Mouse (Mus musculus): ENCODE measurements around the gene Nfix.
A peak's percentile ranks its signal among the peaks of the same experiment; 100 is the strongest.

Nfix gene

DNA sequence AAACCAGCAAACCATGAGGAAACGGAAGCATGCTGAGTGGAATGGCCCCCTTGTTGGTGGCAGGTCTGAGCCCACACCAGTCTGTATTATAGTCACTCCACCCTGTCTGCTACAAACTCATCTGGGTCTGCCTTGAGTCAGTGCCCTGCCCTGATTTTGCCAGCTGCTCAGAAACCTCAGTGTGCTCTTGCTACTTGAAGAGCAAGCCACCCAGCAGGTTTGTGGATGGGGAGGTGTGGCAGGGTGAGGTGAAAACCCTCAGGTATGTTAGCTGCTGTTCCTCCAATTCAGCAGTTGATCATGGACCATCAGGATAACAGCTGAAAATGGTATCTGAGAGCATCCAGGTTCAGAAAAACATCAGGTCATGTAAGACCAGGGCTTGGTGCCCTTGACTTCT is 132.1 kb downstream of the Nfix start:
- DNase-seq (ENCODE audit: low read depth, low spot score) = no peak

DNA sequence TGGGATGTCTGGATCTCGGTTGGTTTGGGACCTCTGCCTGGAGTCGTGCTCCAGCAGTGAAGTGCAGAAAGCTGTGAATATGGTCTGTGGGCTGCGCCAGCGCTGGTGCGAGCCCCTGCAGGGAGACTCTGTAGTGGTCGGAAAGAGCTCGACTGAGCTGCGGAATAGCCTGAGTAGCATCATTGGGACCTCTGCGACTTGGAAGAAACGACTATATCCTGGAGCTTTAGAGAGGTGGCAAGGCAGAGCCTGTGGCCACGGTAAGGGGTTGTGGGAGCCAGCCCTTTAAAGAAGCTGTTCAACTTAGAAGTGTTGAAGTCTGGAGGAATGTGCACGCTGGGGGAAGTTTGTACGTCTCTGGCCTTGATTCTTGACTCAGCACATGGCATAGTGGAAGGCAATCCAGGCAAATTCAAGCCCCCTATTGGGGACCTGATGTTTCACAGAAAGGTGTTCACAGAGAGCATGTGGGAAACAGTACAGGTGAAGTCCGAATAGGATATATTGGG is 134.7 kb downstream of the Nfix start:
- DNase-seq (ENCODE audit: low read depth, low spot score) = no peak

DNA sequence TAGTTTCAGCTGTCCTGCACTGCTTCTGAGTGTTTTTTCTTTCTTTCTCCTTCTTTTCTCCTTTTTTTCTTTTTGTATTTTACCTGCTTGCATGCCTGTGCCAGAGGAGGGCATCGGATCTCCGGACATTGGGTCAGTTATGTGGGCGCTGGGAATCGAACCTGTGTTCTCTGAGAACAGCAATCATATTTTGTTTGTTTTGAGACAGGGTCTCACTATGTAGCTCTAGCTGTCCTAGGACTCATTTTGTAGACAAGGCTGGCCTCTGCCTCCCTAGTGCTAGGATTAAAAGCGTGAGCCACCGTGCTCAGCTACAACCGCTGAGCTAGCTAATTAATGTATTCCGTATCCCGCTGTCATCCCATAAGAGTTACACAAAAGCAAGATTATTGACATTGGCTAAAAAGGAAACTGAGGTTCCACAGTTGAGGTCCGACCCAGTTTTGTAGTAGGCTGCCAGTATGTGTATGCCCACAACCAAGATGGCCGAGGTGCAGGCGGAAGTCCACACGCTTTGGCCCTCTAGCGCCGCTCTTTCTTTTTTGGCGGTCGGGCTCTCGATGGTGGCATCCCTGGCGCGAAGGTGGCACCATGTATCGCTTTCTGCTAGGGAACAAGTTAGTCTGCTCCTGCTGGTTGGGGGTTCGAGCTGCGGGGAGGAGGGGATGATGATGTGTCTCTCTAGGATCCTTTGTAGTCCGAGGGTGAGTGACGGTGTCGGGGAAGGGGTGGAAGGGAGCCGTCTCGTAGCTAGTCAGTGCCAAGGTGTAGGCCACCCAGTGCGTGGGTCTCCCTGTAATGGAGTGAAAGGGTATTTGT is 135.4 kb downstream of the Nfix start:
- DNase-seq (ENCODE audit: low read depth, low spot score) = peak; percentile 70

DNA sequence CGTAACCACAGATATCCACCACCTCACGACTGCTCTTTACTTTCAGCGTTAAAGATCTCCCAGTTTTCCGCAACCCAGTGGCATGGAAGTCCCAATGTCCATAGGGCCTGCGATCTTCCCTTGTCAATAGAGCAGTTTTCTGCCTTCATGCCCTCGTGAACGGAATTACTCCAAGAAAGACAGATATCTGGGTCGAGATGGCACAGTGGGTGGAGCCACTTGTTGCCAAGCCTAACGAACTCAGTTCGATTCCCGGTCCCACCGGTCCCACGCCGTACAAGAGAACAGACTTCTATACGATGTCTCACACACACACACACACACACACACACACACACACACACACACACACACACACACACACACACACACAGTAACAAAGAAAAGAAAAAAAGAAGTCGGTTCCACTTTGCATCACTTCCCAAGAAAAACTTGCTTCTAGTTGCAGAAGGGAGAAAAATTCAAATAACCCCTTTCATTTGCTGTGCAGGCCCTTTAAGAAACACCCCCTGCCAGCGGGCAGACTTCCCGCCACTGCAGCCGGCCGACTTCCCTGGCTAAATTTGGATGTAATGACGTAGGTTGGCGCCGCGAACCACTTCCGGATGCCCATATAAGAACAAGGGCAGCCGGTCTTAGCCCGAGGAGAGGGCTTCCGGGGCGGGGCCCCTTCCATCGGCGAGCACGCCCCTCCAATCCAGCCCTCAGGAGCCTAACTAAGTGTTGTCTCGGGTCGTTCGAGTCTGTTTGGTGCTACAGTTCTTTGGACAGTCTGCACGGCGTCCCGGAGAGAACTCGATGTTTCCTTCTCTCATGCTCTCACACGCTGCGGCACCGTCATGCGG is 136.4 kb downstream of the Nfix start:
- DNase-seq (ENCODE audit: low read depth, low spot score) = peak; percentile 98

DNA sequence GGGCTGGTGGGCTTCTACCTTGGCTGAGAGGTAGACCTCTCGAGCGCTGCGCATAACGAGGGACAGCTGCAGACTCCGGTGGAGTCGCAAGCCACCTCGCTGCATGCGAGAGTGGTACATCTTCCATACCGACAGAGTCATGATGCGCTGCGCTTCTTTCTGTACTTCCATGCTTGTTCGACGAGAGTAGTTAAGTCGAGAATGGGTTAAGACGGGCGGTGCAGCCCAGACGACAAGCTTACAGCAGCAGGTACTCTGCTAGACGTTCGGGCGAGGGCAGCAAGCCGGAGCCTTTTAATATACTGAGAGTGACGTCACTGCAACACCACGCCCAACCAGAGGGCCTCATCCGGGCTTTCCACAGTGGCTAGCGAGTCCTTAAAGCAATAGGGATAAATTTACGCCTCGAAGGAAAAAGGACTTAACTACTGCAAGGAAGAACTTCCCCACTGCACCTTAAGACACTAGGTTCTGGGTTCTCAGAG is 137.5 kb downstream of the Nfix start, which contains the start of gene Ier2:
Gene Ier2, minus strand, starts transcription at position 272 of the 485 bp plus-strand sequence.
- DNase-seq (ENCODE audit: low read depth, low spot score) = peak; percentile 97

DNA sequence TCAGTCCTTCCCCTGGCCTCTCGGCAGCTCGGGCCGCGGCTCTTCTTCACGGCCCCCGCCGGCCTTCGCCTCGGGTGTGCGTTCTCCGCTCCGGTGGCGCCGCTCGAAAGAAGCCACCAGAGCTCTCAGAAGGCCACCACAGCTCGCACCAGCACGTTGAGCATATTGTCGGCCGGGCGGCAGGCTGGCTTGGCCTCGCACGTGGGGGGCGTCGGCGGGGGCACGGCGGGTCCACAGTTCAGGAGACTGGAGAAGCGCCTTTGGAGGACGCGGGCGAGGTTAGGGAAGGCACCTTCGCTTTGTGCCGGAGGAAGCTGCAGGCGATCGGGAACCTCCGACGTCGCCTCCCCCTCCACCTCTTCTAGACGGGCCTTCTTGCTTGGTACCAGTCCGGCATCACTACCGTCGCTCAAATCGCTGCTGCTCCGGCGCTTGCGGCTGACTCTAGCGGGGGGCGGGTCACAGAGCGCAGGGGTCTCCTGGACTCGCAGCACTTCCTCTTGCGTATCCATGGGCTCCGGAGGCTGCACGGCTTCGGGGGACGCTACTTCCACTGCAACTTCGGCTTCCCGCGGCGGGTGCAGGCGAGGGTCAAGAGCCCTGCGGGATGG is 138.1 kb downstream of the Nfix start:
- peak; percentile 43 for DNase-seq (ENCODE audit: low read depth, low spot score)

DNA sequence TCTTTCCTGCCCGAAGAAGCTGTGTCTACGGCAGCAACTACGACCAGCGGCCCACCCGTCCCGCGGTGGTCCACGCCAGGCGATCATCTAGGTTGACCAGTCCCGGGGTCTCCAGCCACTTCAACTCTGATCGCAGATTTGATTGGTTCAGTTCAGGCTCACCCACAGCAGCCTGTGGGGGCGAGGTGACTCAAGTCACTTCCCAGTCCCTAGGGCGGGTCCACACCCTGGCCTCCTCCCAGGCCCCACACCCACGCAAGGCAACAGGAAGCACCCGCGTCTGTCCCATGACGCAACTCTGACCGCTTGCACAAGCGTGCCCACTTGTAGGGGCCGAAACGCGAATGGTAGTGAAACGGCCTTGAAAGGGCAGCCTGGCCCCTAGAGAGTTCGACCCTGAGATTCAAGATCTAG is 138.7 kb downstream of the Nfix start:
- DNase-seq (ENCODE audit: low read depth, low spot score) = peak; percentile 40

DNA sequence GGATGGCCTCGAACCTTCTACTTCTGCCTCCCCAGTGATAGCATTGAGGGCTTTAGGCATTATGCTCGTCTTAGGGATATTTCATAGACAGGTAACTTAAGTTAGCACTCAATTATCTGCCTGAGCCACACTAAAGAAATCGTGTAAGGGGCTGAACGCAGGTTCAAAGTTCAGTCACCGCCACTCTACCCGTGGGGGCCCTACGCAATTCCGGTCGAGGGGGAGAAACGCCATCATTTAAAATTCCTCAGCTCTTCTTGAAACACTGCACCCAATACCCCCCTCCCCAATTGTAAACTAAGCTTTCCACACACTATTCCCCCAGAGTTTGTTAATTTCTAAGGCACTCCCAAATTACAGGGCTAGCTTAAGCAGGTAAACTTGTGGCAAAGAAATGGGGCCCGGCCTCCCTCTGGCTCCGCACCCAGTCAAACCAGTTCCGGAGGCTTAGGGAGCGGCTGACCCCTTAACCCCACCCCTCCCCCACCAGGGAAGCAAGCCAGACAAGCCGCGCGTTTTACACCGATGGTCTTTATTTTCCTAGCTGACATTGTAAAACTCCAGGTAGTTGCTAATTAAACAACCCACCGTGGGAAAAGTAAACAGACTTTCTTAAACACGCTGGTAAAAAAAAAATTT is 139.2 kb downstream of the Nfix start:
- DNase-seq (ENCODE audit: low read depth, low spot score) = peak; percentile 80

DNA sequence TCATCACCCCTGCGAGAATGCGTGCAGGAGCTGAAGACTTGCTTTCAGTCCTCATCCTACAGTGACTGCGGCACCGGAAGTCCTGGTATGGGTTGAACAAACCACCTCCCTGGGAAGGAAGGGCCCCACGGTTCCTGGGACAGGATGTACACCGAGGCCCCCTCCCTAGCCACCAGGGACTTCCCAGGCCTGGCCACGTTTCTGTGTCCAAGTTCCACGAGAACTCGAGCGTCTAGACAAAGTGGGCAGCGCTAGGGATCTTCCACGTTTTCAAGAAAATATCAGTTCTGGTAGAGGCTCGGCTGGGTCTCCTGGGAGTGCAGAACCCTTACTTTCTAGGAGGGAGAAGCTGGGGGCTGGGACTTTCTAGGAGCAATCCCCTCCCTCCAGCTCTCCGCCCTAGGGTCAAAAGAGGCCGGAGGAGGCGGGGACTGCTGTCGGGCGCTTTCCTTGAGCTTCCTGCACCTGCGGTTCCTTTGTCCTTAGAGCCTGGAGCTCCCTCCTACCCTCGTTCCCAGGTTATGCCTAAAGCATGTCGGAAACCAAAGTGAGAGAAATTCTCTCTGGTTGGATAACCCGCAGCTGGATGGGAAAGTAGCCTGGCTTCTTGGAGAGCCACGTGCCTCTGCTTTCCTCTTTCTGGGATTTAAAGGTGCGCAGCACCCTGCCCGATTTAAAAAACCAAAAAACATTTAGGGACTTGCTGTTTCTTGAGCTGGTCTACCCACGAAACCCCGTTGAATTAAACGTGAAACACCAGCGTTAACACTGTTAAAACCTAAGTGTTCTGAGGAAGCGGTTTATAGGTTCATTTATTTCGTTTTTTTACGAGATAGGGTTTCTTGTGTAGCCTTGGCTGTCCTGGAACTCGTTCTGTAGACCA is 140.0 kb downstream of the Nfix start:
- DNase-seq (ENCODE audit: low read depth, low spot score) = peak; percentile 82

DNA sequence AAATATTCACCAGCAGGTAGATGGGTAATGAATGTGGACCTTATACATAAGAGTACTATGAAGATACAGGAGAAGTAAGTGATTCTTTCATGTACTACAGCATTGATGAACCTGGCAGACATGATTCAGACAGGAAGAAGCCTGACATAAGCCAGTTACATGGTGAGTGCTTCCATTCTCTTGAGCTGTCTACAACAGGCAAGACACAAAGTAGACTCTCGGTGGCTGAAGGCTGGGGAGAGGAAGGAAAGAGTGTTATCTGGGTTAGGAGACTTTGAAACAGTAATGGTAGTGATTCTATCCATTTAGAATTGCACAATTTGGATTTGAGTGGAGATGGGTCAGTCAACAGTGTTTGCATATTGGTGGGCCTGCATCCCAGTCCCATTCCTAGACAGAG is 141.2 kb downstream of the Nfix start:
- no peak for DNase-seq (ENCODE audit: low read depth, low spot score)

DNA sequence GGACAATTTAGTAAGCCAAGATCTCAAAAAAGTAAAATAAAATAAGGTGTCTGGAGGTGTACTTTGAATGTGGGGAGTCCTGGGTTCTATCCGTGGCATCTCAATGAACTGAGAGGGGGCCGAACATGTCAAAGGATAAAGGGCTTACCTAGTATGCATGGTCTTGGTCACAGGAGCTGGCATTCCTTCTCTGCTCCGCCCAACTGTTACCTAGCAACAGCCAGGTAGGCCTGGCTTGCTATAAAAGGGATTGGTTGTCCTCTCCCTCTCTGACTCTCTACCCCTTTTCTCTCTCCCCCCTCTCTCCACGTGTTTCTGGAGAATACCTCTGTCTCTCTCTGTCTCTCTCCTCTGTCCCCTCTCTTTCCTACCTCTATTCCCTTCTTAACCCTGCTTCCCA is 142.5 kb downstream of the Nfix start:
- no peak for DNase-seq (ENCODE audit: low read depth, low spot score)

DNA sequence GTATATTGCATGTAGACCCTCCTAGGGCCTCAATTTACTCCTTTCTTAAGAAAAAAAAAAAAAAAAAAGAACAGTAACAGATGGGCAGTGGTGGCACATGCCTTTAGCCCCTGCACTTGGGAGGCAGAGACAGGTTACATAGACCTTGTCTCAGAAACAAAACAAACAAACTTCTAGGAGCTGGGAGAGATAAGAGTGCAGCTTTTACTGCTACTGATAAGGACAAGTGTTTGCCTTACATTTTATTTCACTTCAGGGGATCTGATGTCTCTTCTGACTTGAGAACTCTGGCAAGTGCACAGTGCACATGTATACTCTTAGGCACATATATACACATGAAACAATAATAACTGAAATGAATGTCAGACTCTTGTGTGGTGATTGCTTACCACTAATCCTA is 142.9 kb downstream of the Nfix start:
- no peak for DNase-seq (ENCODE audit: low read depth, low spot score)

DNA sequence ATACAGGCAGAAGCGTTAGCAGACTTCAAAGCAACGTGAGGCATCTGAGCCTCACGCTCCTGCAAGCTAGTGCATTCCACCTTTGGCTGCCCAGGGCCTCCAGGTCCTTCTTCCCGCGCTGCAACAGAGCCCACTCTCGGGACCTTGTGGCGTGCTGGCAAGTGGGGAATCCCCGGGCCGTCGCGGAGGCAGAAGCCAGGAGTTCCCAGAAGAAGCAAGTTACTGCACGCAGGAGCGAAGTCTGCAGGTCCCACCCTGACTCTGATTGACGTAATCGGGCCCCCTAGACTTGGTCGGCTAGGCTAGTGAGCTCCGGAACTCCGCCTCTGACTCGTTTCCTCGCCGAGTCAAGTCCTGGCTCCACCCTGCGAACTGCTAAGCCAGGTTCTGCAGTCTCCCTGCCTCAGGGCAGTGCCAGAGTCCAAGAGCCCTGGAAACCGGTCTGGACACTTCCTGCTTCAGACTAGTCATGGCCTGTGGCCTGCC is 143.5 kb downstream of the Nfix start:
- peak; percentile 89 for DNase-seq (ENCODE audit: low read depth, low spot score)

DNA sequence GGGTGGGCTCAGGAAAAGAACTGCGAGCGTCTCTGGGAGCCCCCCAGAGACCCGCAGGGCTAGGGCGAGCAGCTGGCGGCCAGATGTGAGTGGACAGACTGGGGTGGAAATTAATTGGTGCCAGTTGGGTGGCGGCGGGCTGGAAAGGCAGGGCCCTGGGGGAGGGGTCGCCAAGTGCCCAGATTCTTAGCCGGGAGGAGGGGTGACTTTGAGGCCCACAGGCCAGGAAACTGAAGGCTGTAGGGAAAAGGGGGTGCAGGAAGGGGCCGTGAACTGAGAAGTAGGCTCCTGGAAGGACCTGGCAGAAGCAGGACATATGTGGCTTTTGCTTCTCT is 144.0 kb downstream of the Nfix start:
- DNase-seq (ENCODE audit: low read depth, low spot score) = peak; percentile 96

DNA sequence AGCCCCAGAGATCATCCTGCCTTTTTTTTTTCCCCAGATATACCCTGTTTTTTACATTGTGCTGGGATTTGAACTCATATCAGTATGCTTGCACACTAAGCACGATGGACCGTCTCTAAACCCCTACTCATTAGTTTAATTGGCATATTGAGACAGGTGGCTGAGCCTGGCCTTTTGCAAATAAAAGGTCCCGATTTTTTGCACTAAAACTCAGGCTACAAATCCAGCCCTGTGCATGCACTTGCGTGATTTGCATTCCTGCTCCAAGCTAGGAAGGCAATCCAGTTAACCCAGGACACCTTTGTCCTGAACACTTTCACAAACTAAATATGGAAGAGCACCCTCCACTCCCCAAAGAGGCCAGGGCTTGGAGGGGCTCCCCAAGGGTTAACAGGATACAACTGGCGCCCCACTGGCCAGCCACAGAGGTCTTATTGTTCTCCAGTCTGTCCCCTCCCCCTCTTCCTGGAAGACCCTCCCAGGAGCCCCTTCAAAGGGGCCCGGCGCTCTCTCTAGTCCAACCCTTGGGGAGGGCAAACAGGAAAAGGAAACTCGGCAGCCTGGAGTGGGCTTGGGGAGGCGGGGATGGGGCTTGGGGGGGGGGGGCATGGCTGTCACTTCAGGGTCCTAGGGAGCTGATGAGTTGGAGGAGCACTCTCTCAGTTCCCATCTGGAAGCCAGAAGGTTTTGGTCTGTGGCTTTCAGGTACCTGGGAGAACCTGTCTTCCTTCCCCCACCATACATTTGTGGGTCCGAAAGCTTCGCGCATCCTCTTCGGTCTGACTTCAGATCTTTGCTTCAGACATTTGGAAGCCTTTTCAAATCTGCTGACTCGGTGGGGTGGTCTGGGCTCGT is 144.6 kb downstream of the Nfix start:
- peak; percentile 94 for DNase-seq (ENCODE audit: low read depth, low spot score)

DNA sequence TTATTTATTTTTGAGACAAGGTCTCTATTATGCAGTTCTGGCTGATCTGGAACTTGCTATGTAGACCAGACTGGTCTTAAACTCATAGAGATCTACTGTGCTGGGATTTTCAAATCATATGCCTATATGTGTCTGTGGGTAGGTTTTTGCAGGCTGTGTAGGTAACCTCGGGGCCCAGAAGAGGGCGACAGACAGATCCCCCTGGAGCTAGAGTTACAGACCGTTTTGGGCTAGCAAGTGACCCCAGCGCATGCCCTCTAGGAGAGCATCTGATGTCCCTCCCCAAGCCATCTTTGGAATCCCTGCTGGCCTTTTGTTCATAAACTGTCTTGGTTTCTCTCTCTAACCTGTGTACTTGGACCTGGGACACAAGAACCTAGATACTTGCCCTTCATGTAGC is 145.5 kb downstream of the Nfix start:
- DNase-seq (ENCODE audit: low read depth, low spot score) = no peak

DNA sequence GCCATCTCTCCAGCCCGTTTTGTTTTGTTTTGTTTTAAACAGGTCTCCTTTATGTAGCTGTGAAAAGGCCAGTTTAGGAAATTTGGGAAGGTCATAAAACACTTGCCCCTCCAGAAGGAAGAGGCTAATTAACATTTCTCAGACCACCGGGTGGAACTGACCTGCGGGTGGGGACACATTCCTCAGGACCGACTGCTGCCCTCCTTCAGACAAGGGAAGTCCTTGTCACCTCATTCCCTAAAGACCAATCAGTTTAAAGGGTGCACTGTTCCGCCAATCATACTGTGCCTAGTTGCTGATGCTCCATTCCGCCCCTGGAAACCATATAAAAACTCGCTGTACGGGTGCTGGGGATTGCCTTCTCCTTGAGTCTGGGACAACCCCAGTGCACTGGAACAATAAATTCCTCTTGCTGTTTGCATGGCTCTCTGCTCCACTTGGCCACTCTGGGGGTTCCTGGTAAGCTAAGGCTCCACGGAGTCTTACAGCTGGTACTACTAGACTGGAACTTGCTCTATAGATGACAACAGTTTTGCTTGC is 147.0 kb downstream of the Nfix start:
- DNase-seq (ENCODE audit: low read depth, low spot score) = no peak

DNA sequence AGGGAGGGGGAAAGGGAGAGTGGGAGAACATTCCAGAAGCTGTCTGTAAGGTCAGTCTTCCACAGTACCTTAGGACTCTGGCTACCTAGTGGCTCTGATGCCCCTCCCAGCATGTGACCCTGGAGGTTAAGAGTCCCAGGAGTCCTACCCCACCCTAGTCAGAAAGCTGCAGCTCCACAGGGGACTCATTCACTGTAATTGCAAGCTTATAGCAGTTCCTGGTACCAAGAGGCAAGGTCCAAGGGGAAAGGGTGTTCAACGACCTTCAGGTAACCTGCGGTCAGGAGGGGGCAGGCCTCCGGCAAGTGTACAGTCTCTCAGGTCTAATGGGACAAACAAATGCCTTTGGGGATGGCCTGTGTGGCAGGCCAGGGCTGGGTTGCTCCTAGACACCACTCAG is 149.9 kb downstream of the Nfix start:
- DNase-seq (ENCODE audit: low read depth, low spot score) = no peak

Data from forelimb bud, embryonic 11.5 days (tissue).